Mouse (Mus musculus) lung, postnatal 0 days (tissue): ENCODE measurements at regions not wholly inside any gene's neighbourhood (a gene's known extent, or its start where the extent isn't known, plus 50 kb on each side); places are given as distances from the start of the nearest gene placed in this dataset.

Experiments
- CTCF ChIP-seq: IDR thresholded peaks from 2 replicates; pipeline ENCODE4 v1.5.1; 2016; ENCODE audit warnings: antibody characterized with exemption, mild to moderate bottlenecking
- EP300 ChIP-seq: IDR thresholded peaks from 2 replicates; pipeline ENCODE4 v1.6.1; 2016; ENCODE audit warnings: antibody characterized with exemption, mild to moderate bottlenecking, control low read depth

- no peak for TF ChIP-seq CTCF
- TF ChIP-seq EP300, result no peak
These were observed 153.8 kb downstream of the Gxylt1 start for GRCm38 (mm10) chr15:93121156-93121555.
